Mouse (Mus musculus) midbrain, embryonic 14.5 days (tissue): ENCODE measurements at regions not wholly inside any gene's neighbourhood (a gene's known extent, or its start where the extent isn't known, plus 50 kb on each side); places are given as distances from the start of the nearest gene placed in this dataset.
"Not testable (repeated sequence)": the region's sequence is repeated elsewhere in the genome, so short reads cannot be mapped to it uniquely, and the experiment has no call there.

ENCODE experiments used
- ATAC-seq: fragments of 200-750 bp; cut with Nextera tagmentation; 2 replicates; pipeline ENCODE4 v1.8.0; 2017; ENCODE audit warnings: moderate number of reproducible peaks, moderate library complexity; ENCODE audit not compliant: low FRiP score, low TSS enrichment
- DNase-seq: peaks from one replicate; pipeline ENCODE4 v3.0.0-alpha.2; 2015
- H3K27ac ChIP-seq: fragments of 300-500 bp; sonication (generic); replicated peaks from 2 replicates; pipeline ENCODE4 v1.5.1; 2014; ENCODE audit warnings: mild to moderate bottlenecking, low read depth, low read length, moderate library complexity
- H3K27me3 ChIP-seq: fragments of 300-500 bp; sonication (generic); 2 replicates; pipeline ENCODE4 v1.6.1; 2014; ENCODE audit warnings: low read length, control low read depth, mixed read lengths; ENCODE audit not compliant: control insufficient read depth, insufficient read depth
- H3K36me3 ChIP-seq: fragments of 300-500 bp; sonication (generic); 2 replicates; pipeline ENCODE4 v1.6.1; 2014; ENCODE audit warnings: low read length, control low read depth; ENCODE audit not compliant: control insufficient read depth, insufficient read depth
- H3K4me1 ChIP-seq: fragments of 300-500 bp; sonication (generic); 2 replicates; pipeline ENCODE4 v1.6.1; 2014; ENCODE audit warnings: mild to moderate bottlenecking, antibody characterized with exemption, low read length, control low read depth; ENCODE audit not compliant: control insufficient read depth, insufficient read depth
- H3K4me2 ChIP-seq: fragments of 300-500 bp; sonication (generic); 2 replicates; pipeline ENCODE4 v1.6.1; 2014; ENCODE audit warnings: mild to moderate bottlenecking, low read length, moderate library complexity
- H3K4me3 ChIP-seq: fragments of 300-500 bp; sonication (generic); replicated peaks from 2 replicates; pipeline ENCODE4 v1.5.1; 2014; ENCODE audit warnings: low read depth, low read length
- H3K9ac ChIP-seq: fragments of 300-500 bp; sonication (generic); replicated peaks from 2 replicates; pipeline ENCODE4 v1.6.1; 2014; ENCODE audit warnings: mild to moderate bottlenecking, low read length, moderate library complexity
- H3K9me3 ChIP-seq: fragments of 300-500 bp; sonication (generic); 2 replicates; pipeline ENCODE4 v1.6.1; 2016; ENCODE audit warnings: low read length, control low read depth, mixed read lengths; ENCODE audit not compliant: control insufficient read depth
- WGBS: fragments of 180-500 bp; shearing (Covaris S2); extraction: QIAGEN DNeasy Blood & Tissue Kit; methylation state at CpG from one replicate; pipeline ENCODE4 v1.1.7; 2014; 5-methylcytosine and 5-hydroxymethylcytosine counted together

- DNase-seq = no peak
- Histone ChIP-seq H3K27me3 (no peaks in the 10 kb centered on the region), H3K9ac (no peak overlapping the region), H3K4me3 (no peak overlapping the region), H3K4me2 (no peak overlapping the region), H3K4me1 (no peaks in the 10 kb centered on the region), H3K36me3 (no peaks in the 10 kb centered on the region), H3K27ac (no peak overlapping the region), H3K9me3 (no peaks in the 10 kb centered on the region)
- ATAC-seq = no peak
- WGBS = 31% methylated on average over 3 of the region's 3 CpGs
Observed at GRCm38 (mm10) chrX:18838668-18839067, 377.5 kb upstream of the 4930578C19Rik start.

GRCm38 (mm10) chrX:18824971-18825370, 363.8 kb upstream of the 4930578C19Rik start:
- H3K4me1 ChIP-seq, DNase-seq, H3K27ac ChIP-seq, H3K4me2 ChIP-seq, H3K27me3 ChIP-seq, ATAC-seq, H3K4me3 ChIP-seq, H3K9ac ChIP-seq, H3K36me3 ChIP-seq, H3K9me3 ChIP-seq: not testable (repeated sequence)
- WGBS = 89% methylated on average over 1 of the region's 1 CpGs

GRCm38 (mm10) chrX:18814441-18814973, 353.3 kb upstream of the 4930578C19Rik start:
- H3K36me3 ChIP-seq = no peaks in the 10 kb centered on the region
- no peaks in the 10 kb centered on the region for H3K9me3 ChIP-seq
- no peak for ATAC-seq
- no peak for DNase-seq
- H3K27ac ChIP-seq = no peak overlapping the region
- H3K9ac ChIP-seq = no peak overlapping the region
- 35% methylated on average over 3 of the region's 3 CpGs for WGBS
- no peak overlapping the region for H3K4me2 ChIP-seq
- no peaks in the 10 kb centered on the region for H3K27me3 ChIP-seq
- H3K4me1 ChIP-seq = no peaks in the 10 kb centered on the region
- H3K4me3 ChIP-seq = no peak overlapping the region
